Mouse (Mus musculus): ENCODE measurements at regions not wholly inside any gene's neighbourhood (a gene's known extent, or its start where the extent isn't known, plus 50 kb on each side); places are given as distances from the start of the nearest gene placed in this dataset.

- Histone ChIP-seq H3K36me3 (ENCODE audit: control insufficient read depth, insufficient read depth, low read length) (no peaks in the 10 kb centered on the region), H3K27me3 (ENCODE audit: control insufficient read depth, insufficient read depth, low read depth, low read length) (no peaks in the 10 kb centered on the region), H3K4me2 (ENCODE audit: low read depth, low read length) (no peak overlapping the region), H3K9me3 (ENCODE audit: control insufficient read depth, low read length) (no peaks in the 10 kb centered on the region), H3K4me1 (replicated peaks; ENCODE audit: control insufficient read depth, insufficient read depth, low read length) (peaks cover 12% of the 10 kb centered on the region), H3K27ac (ENCODE audit: low read length) (peak overlapping the region; percentile 74), H3K4me3 (ENCODE audit: low read length) (no peak overlapping the region), H3K9ac (ENCODE audit: low read length) (no peak overlapping the region)
- WGBS, result 49% methylated on average over 11 of the region's 11 CpGs
- ATAC-seq (ENCODE audit: low read depth), result peak; percentile 82
Measured at GRCm38 (mm10) chr16:31606389-31607177, 56.7 kb upstream of the Dlg1 start.

GRCm38 (mm10) chr16:31608964-31609363 lies 54.3 kb upstream of the Dlg1 start:
- Histone ChIP-seq H3K36me3 (ENCODE audit: control insufficient read depth, insufficient read depth, low read length) (no peaks in the 10 kb centered on the region), H3K27ac (ENCODE audit: low read length) (no peak overlapping the region), H3K4me1 (replicated peaks; ENCODE audit: control insufficient read depth, insufficient read depth, low read length) (peaks cover 10% of the 10 kb centered on the region), H3K27me3 (ENCODE audit: control insufficient read depth, insufficient read depth, low read depth, low read length) (no peaks in the 10 kb centered on the region), H3K9me3 (ENCODE audit: control insufficient read depth, low read length) (no peaks in the 10 kb centered on the region), H3K4me3 (ENCODE audit: low read length) (no peak overlapping the region), H3K4me2 (ENCODE audit: low read depth, low read length) (no peak overlapping the region), H3K9ac (ENCODE audit: low read length) (no peak overlapping the region)
- WGBS, result 76% methylated on average over 7 of the region's 7 CpGs
- ATAC-seq (ENCODE audit: low read depth), result no peak

- no peak overlapping the region for H3K4me3 ChIP-seq (ENCODE audit: low read length)
- peaks cover 10% of the 10 kb centered on the region for H3K4me1 ChIP-seq (replicated peaks; ENCODE audit: control insufficient read depth, insufficient read depth, low read length)
- H3K9me3 ChIP-seq (ENCODE audit: control insufficient read depth, low read length), result no peaks in the 10 kb centered on the region
- H3K4me2 ChIP-seq (ENCODE audit: low read depth, low read length), result no peak overlapping the region
- H3K9ac ChIP-seq (ENCODE audit: low read length), result no peak overlapping the region
- H3K36me3 ChIP-seq (ENCODE audit: control insufficient read depth, insufficient read depth, low read length), result no peaks in the 10 kb centered on the region
- no peaks in the 10 kb centered on the region for H3K27me3 ChIP-seq (ENCODE audit: control insufficient read depth, insufficient read depth, low read depth, low read length)
- no peak for ATAC-seq (ENCODE audit: low read depth)
- no peak overlapping the region for H3K27ac ChIP-seq (ENCODE audit: low read length)
- WGBS, result 64% methylated on average over 10 of the region's 10 CpGs
Measured at GRCm38 (mm10) chr16:31609394-31610172, 53.7 kb upstream of the Dlg1 start.

All from lung, embryonic 16.5 days (tissue).